Mouse (Mus musculus) c-Kit-positive CD71-positive TER-119-negative erythroid progenitor cells, embryonic 14.5 days (primary cell): ENCODE results near the gene Hps1.

Source experiments
- DNase-seq: peaks from one replicate; pipeline ENCODE4 v3.0.0-alpha.2; 2013; ENCODE audit warnings: low read depth

Hps1 gene

GRCm38 (mm10) chr19:42717668-42718067 lies 62.1 kb downstream of the Hps1 start:
- no peak for DNase-seq

- no peak for DNase-seq
Observed at GRCm38 (mm10) chr19:42716507-42716906, 63.3 kb downstream of the Hps1 start.

GRCm38 (mm10) chr19:42713770-42714169 lies 66.0 kb downstream of the Hps1 start:
- DNase-seq: no peak
